Mouse (Mus musculus) heart, adult 8-10 months (tissue): ENCODE measurements around the gene Tmx4. TPM values are rescaled to one million over a fixed set of nuclear protein-coding genes. Genes with fewer than 3 reads are reported as not detected.
A peak's percentile ranks its signal among the peaks of the same experiment; 100 is the strongest.

Source experiments
- DNase-seq: peaks from one replicate; pipeline ENCODE4 v3.0.0; 2022; ENCODE audit warnings: low spot score
- total RNA-seq, 4 experiments: library from RNA; stranded (reverse); gene quantifications; 2 replicates each; pipeline ENCODE4 v1.2.4; 2022

Gene Tmx4
- total RNA-seq, 4 experiments from 2014 or later, result 52.5 to 65.2 (median 56.1) TPM

- DNase-seq, result no peak
Measured at GRCm38 (mm10) chr2:134554221-134554727, 89.7 kb downstream of the Tmx4 start, which contains the start of gene Hao1. TSS of gene Hao1 (minus strand) at chr2:134554368.

- DNase-seq, result no peak
Measured at GRCm38 (mm10) chr2:134552358-134552757, 91.6 kb downstream of the Tmx4 start.

- peak; percentile 25 for DNase-seq
Measured at GRCm38 (mm10) chr2:134549770-134550169, 94.2 kb downstream of the Tmx4 start.

- no peak for DNase-seq
Measured at GRCm38 (mm10) chr2:134545116-134545515, 98.8 kb downstream of the Tmx4 start.

- no peak for DNase-seq
Measured at GRCm38 (mm10) chr2:134544321-134545065, 99.5 kb downstream of the Tmx4 start.

Other genes with a start within 250 kb of the Tmx4 start
- gene Hao1, start 89.8 kb downstream of the Tmx4 start, total RNA-seq, result not detected
- 1 to 10 TPM; 3.8 to 4.4 (median 4.1) TPM for gene Plcb1, start 141.9 kb upstream of the Tmx4 start, total RNA-seq